Mouse (Mus musculus): ENCODE measurements around the gene Mtx1. TPM values are rescaled to one million over a fixed set of nuclear protein-coding genes. Genes with fewer than 3 reads are reported as not detected.

Gene Mtx1
- polyA plus RNA-seq, 1 experiment from 2014 or later, result 129 TPM

DNA sequence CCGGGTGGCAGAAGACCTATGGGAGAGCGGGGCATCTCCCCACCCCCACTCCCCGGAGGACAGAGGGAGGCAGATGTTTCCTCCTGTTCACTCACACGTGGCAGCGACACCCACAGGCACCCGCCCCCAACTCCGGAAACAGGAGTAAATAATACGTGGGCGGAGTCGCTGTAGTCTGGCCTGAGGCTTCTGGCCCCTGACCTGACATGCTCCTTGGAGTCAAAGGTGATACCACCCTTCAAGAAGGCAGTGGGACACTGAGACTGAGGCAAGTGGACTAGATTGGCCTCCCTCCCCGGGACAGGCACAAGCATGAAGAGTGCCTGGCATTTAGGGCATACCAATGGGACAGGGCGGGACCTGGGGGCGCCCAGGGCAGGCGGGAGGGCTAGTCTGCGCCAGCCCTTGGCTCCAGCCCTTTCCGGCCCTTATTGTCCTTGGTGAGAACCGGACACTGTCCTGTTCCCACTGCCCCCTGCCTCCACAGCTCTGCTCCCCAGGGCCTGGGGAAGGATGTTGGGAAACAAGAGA is 24.5 kb upstream of the Mtx1 start:
- DNase-seq (ENCODE audit: low spot score), result peak; percentile 40
- ATAC-seq (ENCODE audit: low FRiP score, low TSS enrichment), result peak; percentile 25
- 9% methylated on average over 17 of the region's 17 CpGs for WGBS
- Histone ChIP-seq H3K4me2 (replicated peaks; ENCODE audit: low read depth) (no peak overlapping the region), H3K9me3 (ENCODE audit: control insufficient read depth, low read length) (no peaks in the 10 kb centered on the region), H3K9ac (ENCODE audit: low read length) (peak overlapping the region; percentile 48; the same call in 1 of the 2 replicates), H3K4me1 (replicated peaks; ENCODE audit: control insufficient read depth, insufficient read depth) (peaks cover 4% of the 10 kb centered on the region; the same call in 1 of the 2 replicates), H3K27ac (replicated peaks) (peak overlapping the region; percentile 63; the same call in 1 of the 2 replicates), H3K36me3 (ENCODE audit: control insufficient read depth, insufficient read depth, low read length) (no peaks in the 10 kb centered on the region), H3K4me3 (ENCODE audit: low read depth, low read length) (no peak overlapping the region), H3K27me3 (ENCODE audit: control insufficient read depth, insufficient read depth, low read length) (no peaks in the 10 kb centered on the region)
- TF ChIP-seq CTCF (IDR thresholded peaks at IDR 0.05; ENCODE audit: low read depth) (no peak), EP300 (optimal IDR thresholded peaks at IDR 0.05) (no peak)

DNA sequence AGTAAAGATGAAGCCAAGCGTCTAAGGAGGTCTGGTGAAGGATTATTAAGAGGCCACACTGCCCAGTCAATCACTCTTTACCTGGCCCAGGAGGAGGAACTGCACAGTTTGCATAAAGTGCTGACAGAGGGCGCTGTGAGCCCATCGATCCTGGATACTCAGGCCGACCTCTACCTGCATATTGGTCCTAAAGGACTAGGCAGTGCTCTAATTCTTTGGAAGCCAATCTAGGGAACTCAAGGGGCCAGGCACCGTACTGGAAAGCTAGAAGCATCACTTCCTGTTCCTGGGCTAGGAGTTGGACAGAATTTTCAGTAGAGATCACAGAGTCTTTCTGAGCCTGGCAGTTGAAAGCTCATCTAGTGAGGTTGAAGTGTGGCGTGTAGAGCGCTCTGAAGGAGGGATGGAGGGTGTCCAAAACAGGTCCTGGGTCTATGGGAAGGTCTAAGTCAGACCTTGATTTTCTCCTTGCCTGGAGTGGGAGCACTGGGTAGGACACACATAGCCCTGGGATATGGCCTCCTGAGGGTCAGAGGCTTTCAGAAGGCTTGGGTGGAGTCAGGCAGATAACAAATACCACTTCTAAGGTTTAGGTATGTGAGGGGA is 23.6 kb upstream of the Mtx1 start:
- TF ChIP-seq CTCF (IDR thresholded peaks at IDR 0.05; ENCODE audit: low read depth) (peak; percentile 85), EP300 (optimal IDR thresholded peaks at IDR 0.05) (no peak)
- H3K4me1 ChIP-seq (replicated peaks; ENCODE audit: control insufficient read depth, insufficient read depth), result peaks cover 5% of the 10 kb centered on the region
- no peaks in the 10 kb centered on the region for H3K27me3 ChIP-seq (ENCODE audit: control insufficient read depth, insufficient read depth, low read length)
- DNase-seq (ENCODE audit: low spot score) (peak; percentile 80), ATAC-seq (ENCODE audit: low FRiP score, low TSS enrichment) (peak; percentile 45)
- WGBS, result 20% methylated on average over 7 of the region's 7 CpGs
- H3K36me3 ChIP-seq (ENCODE audit: control insufficient read depth, insufficient read depth, low read length), result no peaks in the 10 kb centered on the region
- H3K27ac ChIP-seq (replicated peaks), result peak overlapping the region; percentile 63; the same call in 1 of the 2 replicates
- H3K4me3 ChIP-seq (ENCODE audit: low read depth, low read length), result no peak overlapping the region
- no peak overlapping the region for H3K4me2 ChIP-seq (replicated peaks; ENCODE audit: low read depth)
- no peak overlapping the region for H3K9ac ChIP-seq (ENCODE audit: low read length)
- H3K9me3 ChIP-seq (ENCODE audit: control insufficient read depth, low read length), result no peaks in the 10 kb centered on the region

DNA sequence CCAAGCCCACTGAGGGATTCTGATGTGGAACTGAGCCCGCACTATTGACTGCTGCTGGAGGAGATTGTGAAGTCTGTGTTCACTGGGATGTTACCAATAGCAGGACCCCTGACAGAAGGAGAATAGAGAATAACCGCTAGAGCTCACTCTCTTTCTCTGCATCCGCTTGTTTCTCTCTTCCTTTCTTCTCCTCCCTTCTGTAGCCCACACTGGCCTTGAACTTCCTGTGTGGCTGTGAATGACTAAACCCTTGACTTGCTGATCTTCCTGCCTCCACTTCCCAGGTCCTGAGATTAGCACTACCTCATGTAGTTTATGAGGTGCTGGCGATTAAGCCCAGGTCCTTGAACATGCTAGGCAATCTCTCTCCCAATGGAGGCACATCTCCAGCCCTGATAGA is 20.6 kb upstream of the Mtx1 start:
- Histone ChIP-seq H3K4me1 (replicated peaks; ENCODE audit: control insufficient read depth, insufficient read depth) (peaks cover 8% of the 10 kb centered on the region), H3K9me3 (ENCODE audit: control insufficient read depth, low read length) (no peaks in the 10 kb centered on the region), H3K4me3 (ENCODE audit: low read depth, low read length) (no peak overlapping the region), H3K27me3 (ENCODE audit: control insufficient read depth, insufficient read depth, low read length) (no peaks in the 10 kb centered on the region), H3K9ac (ENCODE audit: low read length) (no peak overlapping the region), H3K4me2 (replicated peaks; ENCODE audit: low read depth) (peak overlapping the region; percentile 90; the same call in 1 of the 2 replicates), H3K27ac (replicated peaks) (no peak overlapping the region), H3K36me3 (ENCODE audit: control insufficient read depth, insufficient read depth, low read length) (no peaks in the 10 kb centered on the region)
- WGBS, result 84% methylated on average over 4 of the region's 4 CpGs
- TF ChIP-seq EP300 (optimal IDR thresholded peaks at IDR 0.05) (no peak), CTCF (IDR thresholded peaks at IDR 0.05; ENCODE audit: low read depth) (no peak)
- DNase-seq (ENCODE audit: low spot score) (no peak), ATAC-seq (ENCODE audit: low FRiP score, low TSS enrichment) (no peak)

DNA sequence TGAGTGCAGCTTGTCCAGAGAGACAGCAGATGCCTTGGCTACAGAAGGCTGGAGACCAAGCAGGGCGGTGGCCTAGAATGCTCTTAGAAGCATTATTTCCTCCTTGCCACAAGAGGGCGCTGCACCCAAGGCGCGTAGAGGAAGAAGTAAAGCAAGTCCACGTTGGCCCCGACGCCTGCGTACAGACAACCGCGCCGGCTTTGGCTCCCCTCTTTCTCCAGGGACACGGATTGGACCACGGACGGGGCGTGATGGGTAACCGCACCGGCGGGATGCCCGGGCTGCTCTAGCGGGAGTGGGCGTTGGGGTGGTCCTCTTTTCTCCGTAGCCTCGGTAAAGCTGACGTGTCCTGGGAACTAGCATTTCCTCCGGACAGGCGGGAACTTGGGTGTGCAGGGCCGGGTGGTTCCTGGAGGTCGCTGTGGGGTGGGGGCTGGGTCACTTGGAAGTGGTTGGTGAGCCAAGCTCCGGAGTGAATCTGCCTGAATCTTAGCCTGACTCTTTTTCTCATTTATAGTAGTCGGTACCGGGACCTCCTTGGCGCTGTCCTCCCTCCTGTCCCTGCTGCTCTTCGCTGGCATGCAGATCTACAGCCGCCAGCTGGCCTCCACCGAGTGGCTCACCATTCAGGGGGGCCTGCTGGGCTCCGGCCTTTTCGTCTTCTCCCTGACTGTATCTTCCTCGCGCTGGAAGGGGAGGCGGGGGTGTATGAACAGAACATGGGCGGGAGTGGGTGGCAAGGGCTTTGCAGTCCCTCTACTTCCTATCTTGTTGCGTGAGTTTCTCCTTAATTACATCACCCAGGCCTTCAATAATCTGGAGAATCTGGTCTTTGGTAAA is 19.6 kb upstream of the Mtx1 start, which contains the start of gene Trim46:
TSS of gene Trim46 (minus strand) at position 49 of the 840 bp plus-strand sequence.
- DNase-seq (ENCODE audit: low spot score), result peak; percentile 88
- Histone ChIP-seq H3K4me1 (replicated peaks; ENCODE audit: control insufficient read depth, insufficient read depth) (peaks cover 6% of the 10 kb centered on the region), H3K9me3 (ENCODE audit: control insufficient read depth, low read length) (no peaks in the 10 kb centered on the region), H3K4me2 (replicated peaks; ENCODE audit: low read depth) (peak within 1 kb of the TSS; percentile 90), H3K27ac (replicated peaks) (peak within 1 kb of the TSS; percentile 67), H3K4me3 (ENCODE audit: low read depth, low read length) (peak within 1 kb of the TSS; percentile 58), H3K27me3 (ENCODE audit: control insufficient read depth, insufficient read depth, low read length) (no peaks in the 10 kb centered on the region), H3K9ac (ENCODE audit: low read length) (peak within 1 kb of the TSS; percentile 65), H3K36me3 (ENCODE audit: control insufficient read depth, insufficient read depth, low read length) (no peaks in the 10 kb centered on the region)
- TF ChIP-seq CTCF (IDR thresholded peaks at IDR 0.05; ENCODE audit: low read depth) (peak; percentile 99), EP300 (optimal IDR thresholded peaks at IDR 0.05) (no peak)
- under 1% methylated on average over 42 of the region's 42 CpGs for WGBS
- peak; percentile 62 for ATAC-seq (ENCODE audit: low FRiP score, low TSS enrichment)

DNA sequence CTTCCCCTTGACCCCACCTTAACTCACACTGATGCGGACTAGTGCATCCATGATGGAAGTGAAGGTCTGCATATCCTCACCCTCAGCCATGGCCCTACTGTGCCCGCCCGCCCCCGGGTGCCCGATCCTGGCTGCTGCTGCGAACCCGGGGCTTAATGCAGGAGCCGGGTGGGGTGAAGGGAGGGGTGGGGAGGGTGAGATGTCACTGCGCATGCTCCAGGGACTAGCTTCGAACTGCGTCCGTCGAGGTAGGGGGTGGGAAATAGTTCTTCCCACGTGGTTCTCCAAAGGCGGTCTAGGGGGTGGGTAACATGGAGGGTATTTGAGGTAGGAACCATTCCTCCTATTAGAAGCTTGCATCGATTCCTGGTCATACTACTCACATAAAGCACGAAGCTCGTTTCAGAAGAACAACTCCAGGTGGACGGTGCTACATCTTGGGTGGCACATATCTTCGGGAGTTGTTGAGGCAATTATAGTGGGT is 18.8 kb upstream of the Mtx1 start, which contains the start of gene Krtcap2:
TSS of gene Krtcap2 (plus strand) at position 279 of the 484 bp plus-strand sequence.
- no peaks in the 10 kb centered on the region for H3K9me3 ChIP-seq (ENCODE audit: control insufficient read depth, low read length)
- H3K4me1 ChIP-seq (replicated peaks; ENCODE audit: control insufficient read depth, insufficient read depth), result peaks cover 4% of the 10 kb centered on the region; the same call in 1 of the 2 replicates
- 4% methylated on average over 20 of the region's 20 CpGs for WGBS
- ATAC-seq (ENCODE audit: low FRiP score, low TSS enrichment), result 0 out of 2 replicates have a peak, but pooled peaks have one; percentile 4
- TF ChIP-seq CTCF (IDR thresholded peaks at IDR 0.05; ENCODE audit: low read depth), result no peak
- TF ChIP-seq EP300 (optimal IDR thresholded peaks at IDR 0.05), result no peak
- H3K4me2 ChIP-seq (replicated peaks; ENCODE audit: low read depth), result peak within 1 kb of the TSS; percentile 90
- peak within 1 kb of the TSS; percentile 65 for H3K9ac ChIP-seq (ENCODE audit: low read length)
- H3K36me3 ChIP-seq (ENCODE audit: control insufficient read depth, insufficient read depth, low read length), result no peaks in the 10 kb centered on the region
- peak; percentile 52 for DNase-seq (ENCODE audit: low spot score)
- no peaks in the 10 kb centered on the region for H3K27me3 ChIP-seq (ENCODE audit: control insufficient read depth, insufficient read depth, low read length)
- H3K27ac ChIP-seq (replicated peaks), result peak within 1 kb of the TSS; percentile 67
- H3K4me3 ChIP-seq (ENCODE audit: low read depth, low read length), result peak within 1 kb of the TSS; percentile 58

Measured in stomach, postnatal 0 days (tissue).